Mouse (Mus musculus) liver, adult 2 months (tissue): ENCODE data around the gene Zbtb4. TPM values are rescaled to one million over a fixed set of nuclear protein-coding genes. Genes with fewer than 3 reads are reported as not detected.

Experiments
- DNase-seq: peaks from one replicate; pipeline ENCODE4 v3.0.0-alpha.2; 2011; ENCODE audit warnings: low read depth, low spot score; ENCODE audit errors: extremely low read depth
- H3K27ac ChIP-seq: fragments of 200-500 bp; replicated peaks from 2 replicates; pipeline ENCODE4 v1.5.1; 2012; ENCODE audit warnings: low read depth, mild to moderate bottlenecking, control low read depth, inconsistent platforms, low read length; ENCODE audit not compliant: insufficient read depth
- H3K27me3 ChIP-seq: fragments of 200-500 bp; 2 replicates; pipeline ENCODE4 v1.6.1; 2012; ENCODE audit warnings: mild to moderate bottlenecking, moderate library complexity, low read length, inconsistent platforms; ENCODE audit not compliant: control insufficient read depth, insufficient read depth
- H3K36me3 ChIP-seq: fragments of 200-500 bp; 2 replicates; pipeline ENCODE4 v1.6.1; 2012; ENCODE audit warnings: low read length, inconsistent platforms; ENCODE audit not compliant: control insufficient read depth, insufficient read depth
- H3K4me1 ChIP-seq: fragments of 200-500 bp; 2 replicates; pipeline ENCODE4 v1.6.1; 2011; ENCODE audit warnings: low read length; ENCODE audit not compliant: control insufficient read depth, insufficient read depth
- H3K4me3 ChIP-seq: fragments of 200-500 bp; 2 replicates; pipeline ENCODE4 v1.5.1; 2011; ENCODE audit warnings: low read depth, mild to moderate bottlenecking, control low read depth, low read length, moderate library complexity; ENCODE audit not compliant: insufficient read depth
- H3K79me2 ChIP-seq: fragments of 200-500 bp; 2 replicates; pipeline ENCODE4 v1.6.1; 2012; ENCODE audit warnings: inconsistent platforms, mild to moderate bottlenecking, low read length, moderate library complexity; ENCODE audit not compliant: control insufficient read depth, insufficient read depth
- H3K9ac ChIP-seq: fragments of 200-500 bp; 2 replicates; pipeline ENCODE4 v1.6.1; 2012; ENCODE audit warnings: low read depth, mild to moderate bottlenecking, control low read depth, inconsistent platforms, low read length
- CTCF ChIP-seq: fragments of 200-500 bp; IDR thresholded peaks from 2 replicates; pipeline ENCODE4 v1.5.1; 2011; ENCODE audit warnings: low read depth, low read length, control low read depth
- POLR2A ChIP-seq: fragments of 200-500 bp; IDR thresholded peaks from 2 replicates; pipeline ENCODE4 v1.6.1; 2011; ENCODE audit warnings: low read length, control low read depth; ENCODE audit not compliant: insufficient read depth; ENCODE audit errors: extremely low read depth
- WGBS: fragments of 180-500 bp; shearing (Covaris S2); methylation state at CpG from one replicate; pipeline ENCODE4 v1.1.7; 2018; 5-methylcytosine and 5-hydroxymethylcytosine counted together
- polyA plus RNA-seq: library from polyadenylated mRNA; depleted of rRNA; stranded (reverse); fragments of >200 nt; gene quantifications from 2 replicates; pipeline ENCODE4 v1.2.3, GENCODE M21; 2012
- total RNA-seq: library from RNA; depleted of rRNA; stranded (reverse); fragments of >200 nt; gene quantifications from 2 replicates; pipeline ENCODE4 v1.2.3, GENCODE M21; 2014

Gene Zbtb4
- total and polyA plus RNA-seq, 2 experiments = 2.6 to 9.7 TPM

DNA sequence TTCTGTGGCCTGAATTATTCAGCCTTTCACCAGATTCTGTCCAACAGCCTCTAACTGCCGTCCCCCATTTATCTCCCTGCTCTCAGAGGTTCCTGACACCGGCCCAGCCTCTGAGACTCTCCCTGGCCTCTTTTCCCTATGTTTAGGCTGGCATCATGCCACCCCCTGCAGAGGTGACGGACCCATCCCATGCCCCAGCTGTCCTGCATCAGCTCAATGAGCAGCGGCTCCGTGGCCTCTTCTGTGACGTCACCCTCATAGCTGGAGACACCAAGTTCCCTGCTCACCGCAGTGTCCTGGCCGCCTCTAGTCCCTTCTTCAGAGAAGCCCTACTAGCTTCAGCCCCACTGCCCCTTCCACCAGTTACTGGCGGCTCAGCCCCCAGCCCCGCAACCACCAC is 10.0 kb downstream of the Zbtb4 start:
- Histone ChIP-seq H3K36me3 (no peaks in the 10 kb centered on the region; the same call in 1 of the 2 replicates), H3K27me3 (no peaks in the 10 kb centered on the region), H3K4me3 (no peak overlapping the region), H3K27ac (no peak overlapping the region), H3K9ac (no peak overlapping the region), H3K4me1 (no peaks in the 10 kb centered on the region; the same call in 1 of the 2 replicates), H3K79me2 (0 out of 2 replicates have a peak, but pooled peaks cover 2% of the 10 kb centered on the region)
- 87% methylated on average over 10 of the region's 10 CpGs for WGBS
- DNase-seq = no peak
- no peak for TF ChIP-seq CTCF
- TF ChIP-seq POLR2A = no peak

DNA sequence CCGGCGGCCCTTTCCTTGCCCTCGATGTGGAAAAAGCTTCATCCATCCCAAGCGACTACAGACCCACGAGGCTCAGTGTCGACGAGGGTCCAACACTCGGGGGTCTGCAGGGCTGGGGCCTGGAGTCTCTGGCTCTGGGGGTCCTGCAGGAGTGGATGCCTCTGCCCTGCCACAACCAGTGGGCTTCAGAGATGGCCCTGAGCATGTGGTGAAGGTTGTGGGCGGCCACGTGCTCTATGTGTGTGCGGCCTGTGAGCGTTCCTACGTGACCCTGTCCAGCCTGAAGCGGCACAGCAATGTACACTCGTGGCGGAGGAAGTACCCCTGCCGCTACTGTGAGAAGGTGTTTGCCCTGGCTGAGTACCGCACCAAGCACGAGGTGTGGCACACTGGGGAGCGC is 10.8 kb downstream of the Zbtb4 start:
- H3K4me1 ChIP-seq = no peaks in the 10 kb centered on the region; the same call in 1 of the 2 replicates
- 0 out of 2 replicates have a peak, but pooled peaks cover 2% of the 10 kb centered on the region for H3K79me2 ChIP-seq
- no peaks in the 10 kb centered on the region; the same call in 1 of the 2 replicates for H3K36me3 ChIP-seq
- no peak overlapping the region for H3K27ac ChIP-seq
- TF ChIP-seq CTCF = no peak
- TF ChIP-seq POLR2A = no peak
- WGBS = 92% methylated on average over 20 of the region's 20 CpGs
- no peak overlapping the region for H3K9ac ChIP-seq
- H3K27me3 ChIP-seq = no peaks in the 10 kb centered on the region
- no peak overlapping the region for H3K4me3 ChIP-seq
- DNase-seq = no peak

DNA sequence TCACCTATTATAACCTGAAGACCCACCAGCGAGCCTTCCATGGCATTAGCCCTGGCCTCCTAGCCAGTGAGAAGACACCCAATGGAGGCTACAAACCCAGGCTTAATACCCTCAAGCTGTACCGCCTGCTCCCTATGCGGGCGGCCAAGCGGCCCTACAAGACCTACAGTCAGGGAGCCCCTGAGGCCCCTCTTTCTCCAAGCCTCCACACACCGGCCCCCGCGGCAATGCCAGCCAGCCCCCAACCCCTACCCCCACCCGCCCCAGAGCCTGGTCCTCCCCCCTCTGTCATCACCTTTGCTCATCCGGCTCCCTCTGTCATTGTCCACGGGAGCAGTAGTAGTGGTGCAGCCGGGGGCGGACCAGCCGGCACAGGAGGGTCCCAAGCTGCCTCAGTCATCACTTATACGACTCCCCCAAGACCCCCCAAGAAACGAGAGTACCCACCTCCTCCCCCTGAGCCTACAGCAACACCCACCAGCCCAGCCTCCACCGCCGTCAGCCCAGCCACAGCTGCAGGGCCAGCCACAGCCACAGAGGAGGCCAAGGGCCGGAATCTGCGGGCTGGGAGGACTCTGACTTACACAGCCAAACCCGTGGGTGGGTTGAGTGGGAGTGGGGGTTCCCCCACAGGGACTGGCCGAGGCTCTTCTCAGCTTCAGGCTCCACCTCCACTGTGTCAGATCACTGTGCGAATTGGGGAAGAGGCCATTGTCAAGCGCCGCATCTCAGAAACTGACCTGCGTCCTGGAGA is 12.0 kb downstream of the Zbtb4 start:
- no peaks in the 10 kb centered on the region for H3K27me3 ChIP-seq
- WGBS = 77% methylated on average over 26 of the region's 26 CpGs

DNA sequence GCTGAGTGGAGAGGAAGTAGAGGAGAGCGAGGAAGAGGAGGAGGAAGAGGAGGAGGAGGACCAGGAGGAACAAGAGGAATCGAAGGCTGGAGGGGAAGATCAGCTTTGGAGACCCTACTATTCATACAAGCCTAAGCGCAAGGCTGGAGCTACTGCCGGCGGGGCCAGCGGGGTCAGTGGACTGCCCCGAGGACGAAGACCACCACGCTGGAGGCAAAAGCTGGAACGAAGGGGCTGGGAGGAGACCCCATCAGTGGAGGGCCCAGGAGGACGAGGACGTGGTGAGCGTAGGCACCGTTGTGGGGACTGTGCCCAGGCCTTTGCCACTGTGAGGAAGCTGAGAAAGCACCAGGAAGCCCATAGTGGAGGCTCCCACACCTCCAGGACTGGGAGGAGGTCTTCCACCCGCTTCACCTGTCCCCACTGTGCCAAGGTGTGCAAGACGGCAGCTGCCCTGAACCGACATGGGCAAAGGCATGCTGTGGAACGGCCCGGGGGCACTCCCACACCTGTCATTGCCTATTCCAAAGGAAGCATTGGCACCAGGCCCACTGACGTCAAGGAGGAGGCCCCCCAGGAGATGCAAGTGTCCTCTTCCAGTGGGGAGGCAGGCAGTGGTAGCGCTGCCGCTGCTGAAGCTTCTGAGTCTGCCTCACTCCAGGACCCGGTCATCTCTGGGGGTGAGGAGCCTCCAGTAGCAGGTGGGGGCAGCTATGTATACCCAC is 12.7 kb downstream of the Zbtb4 start:
- no peak for DNase-seq
- H3K27ac ChIP-seq = no peak overlapping the region
- WGBS = 77% methylated on average over 23 of the region's 23 CpGs
- no peaks in the 10 kb centered on the region for H3K36me3 ChIP-seq
- no peak overlapping the region for H3K4me3 ChIP-seq
- no peaks in the 10 kb centered on the region; the same call in 1 of the 2 replicates for H3K4me1 ChIP-seq
- no peak overlapping the region for H3K9ac ChIP-seq
- TF ChIP-seq POLR2A (no peak), CTCF (no peak)
- no peaks in the 10 kb centered on the region for H3K27me3 ChIP-seq
- H3K79me2 ChIP-seq = 0 out of 2 replicates have a peak, but pooled peaks cover 2% of the 10 kb centered on the region

More for the DNA sequence above, 12.0 kb downstream of the Zbtb4 start:
- no peaks in the 10 kb centered on the region; the same call in 1 of the 2 replicates for H3K4me1 ChIP-seq
- no peaks in the 10 kb centered on the region; the same call in 1 of the 2 replicates for H3K36me3 ChIP-seq
- TF ChIP-seq POLR2A (no peak), CTCF (no peak)
- no peak overlapping the region for H3K27ac ChIP-seq
- no peak overlapping the region for H3K4me3 ChIP-seq
- DNase-seq = no peak
- H3K9ac ChIP-seq = no peak overlapping the region
- 0 out of 2 replicates have a peak, but pooled peaks cover 2% of the 10 kb centered on the region for H3K79me2 ChIP-seq

DNA sequence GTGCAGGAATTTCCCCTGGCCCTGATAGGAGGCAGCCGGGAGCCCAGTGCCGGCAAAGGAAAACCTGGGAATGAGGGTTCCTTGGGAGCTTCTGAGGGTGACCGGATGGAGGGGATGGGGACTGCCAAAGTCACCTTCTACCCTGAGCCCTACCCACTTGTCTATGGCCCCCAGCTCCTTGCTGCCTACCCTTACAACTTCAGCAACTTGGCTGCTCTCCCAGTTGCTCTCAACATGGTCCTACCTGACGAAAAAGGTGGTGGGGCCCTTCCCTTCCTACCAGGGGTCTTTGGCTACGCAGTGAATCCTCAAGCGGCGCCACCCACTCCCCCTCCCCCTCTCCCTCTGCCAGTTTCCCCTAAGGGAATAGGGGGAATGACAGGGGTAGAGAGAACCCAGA is 13.3 kb downstream of the Zbtb4 start:
- 80% methylated on average over 7 of the region's 7 CpGs for WGBS
- no peak for TF ChIP-seq POLR2A
- no peak for TF ChIP-seq CTCF
- Histone ChIP-seq H3K27me3 (no peaks in the 10 kb centered on the region), H3K4me3 (no peak overlapping the region), H3K4me1 (no peaks in the 10 kb centered on the region; the same call in 1 of the 2 replicates), H3K36me3 (no peaks in the 10 kb centered on the region), H3K9ac (no peak overlapping the region), H3K79me2 (0 out of 2 replicates have a peak, but pooled peaks cover 2% of the 10 kb centered on the region), H3K27ac (no peak overlapping the region)
- DNase-seq = no peak

DNA sequence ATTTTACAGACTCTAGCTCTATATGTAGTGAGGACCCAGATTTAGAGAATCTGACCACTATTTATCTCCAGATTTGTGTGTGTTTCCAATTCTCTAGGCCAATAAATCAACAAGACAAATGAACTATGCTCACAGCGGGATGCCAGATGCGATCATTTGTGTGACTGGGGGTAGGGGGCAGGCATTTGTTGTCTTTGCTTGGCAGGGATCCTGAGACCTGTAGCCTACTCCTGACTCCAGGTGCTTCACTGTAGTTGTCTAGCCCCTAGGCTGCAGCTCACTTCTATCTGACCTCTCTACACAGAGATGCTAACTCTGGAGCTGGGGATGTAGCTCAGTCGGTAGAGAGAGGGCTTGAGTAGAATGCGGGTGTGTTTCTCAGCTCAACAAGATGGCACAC is 16.1 kb downstream of the Zbtb4 start:
- H3K4me1 ChIP-seq = 0 out of 2 replicates have a peak, but pooled peaks cover 3% of the 10 kb centered on the region
- H3K27me3 ChIP-seq = no peaks in the 10 kb centered on the region
- no peak overlapping the region for H3K4me3 ChIP-seq
- no peak overlapping the region for H3K27ac ChIP-seq
- WGBS = 29% methylated on average over 4 of the region's 4 CpGs
- TF ChIP-seq POLR2A (no peak), CTCF (no peak)
- no peaks in the 10 kb centered on the region for H3K79me2 ChIP-seq
- peak; percentile 22 for DNase-seq
- H3K36me3 ChIP-seq = no peaks in the 10 kb centered on the region
- H3K9ac ChIP-seq = no peak overlapping the region
